Mouse (Mus musculus) lung, postnatal 25 days (tissue): ENCODE measurements around the gene Gm8094.
"Not testable (repeated sequence)": the region's sequence is repeated elsewhere in the genome, so short reads cannot be mapped to it uniquely, and the experiment has no call there.

ENCODE experiments used
- DNase-seq: peaks from one replicate; pipeline ENCODE4 v3.0.0; 2022; ENCODE audit warnings: low spot score

Gene Gm8094

DNA sequence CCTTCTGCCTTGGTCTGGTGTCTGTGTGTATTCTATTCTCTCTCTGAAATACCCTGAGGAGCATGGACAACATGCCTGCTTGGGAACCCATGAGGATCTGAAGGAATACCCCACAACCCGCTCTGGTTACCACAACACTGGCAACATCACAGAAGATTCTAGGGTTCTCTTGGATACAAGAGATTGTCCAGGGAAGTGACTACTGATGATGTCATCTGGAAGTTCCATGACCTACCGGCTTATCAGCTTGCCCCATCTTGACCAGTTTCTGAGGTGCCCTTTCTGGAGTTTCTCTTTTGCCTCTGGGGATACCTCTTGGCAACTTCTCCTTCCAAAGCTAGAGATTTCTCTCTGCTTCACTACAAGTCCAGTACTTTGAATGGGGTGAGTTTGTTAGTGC is at the start of gene Gm8094:
Gene Gm8094, minus strand, starts transcription at position 101 of the 400 bp plus-strand sequence.
- not testable (repeated sequence) for DNase-seq

DNA sequence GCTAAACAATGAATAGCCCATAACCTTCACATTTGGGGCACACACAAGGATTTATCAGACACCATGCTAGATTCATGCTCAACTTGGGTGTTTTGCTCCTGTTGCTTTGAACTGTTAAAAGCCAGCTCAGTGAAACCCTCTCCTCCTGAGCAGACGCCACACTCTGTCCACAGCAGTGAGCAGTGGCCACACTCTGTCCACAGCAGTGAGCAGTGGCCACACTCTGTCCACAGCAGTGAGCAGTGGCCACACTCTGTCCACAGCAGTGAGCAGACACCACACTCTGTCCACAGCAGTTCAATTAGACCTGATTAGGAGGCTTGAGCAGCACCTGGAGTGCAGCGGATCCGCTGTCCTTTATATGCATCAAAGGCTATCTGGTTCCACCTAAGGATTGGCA is 43.2 kb upstream of the Gm8094 start:
- DNase-seq = not testable (repeated sequence)

DNA sequence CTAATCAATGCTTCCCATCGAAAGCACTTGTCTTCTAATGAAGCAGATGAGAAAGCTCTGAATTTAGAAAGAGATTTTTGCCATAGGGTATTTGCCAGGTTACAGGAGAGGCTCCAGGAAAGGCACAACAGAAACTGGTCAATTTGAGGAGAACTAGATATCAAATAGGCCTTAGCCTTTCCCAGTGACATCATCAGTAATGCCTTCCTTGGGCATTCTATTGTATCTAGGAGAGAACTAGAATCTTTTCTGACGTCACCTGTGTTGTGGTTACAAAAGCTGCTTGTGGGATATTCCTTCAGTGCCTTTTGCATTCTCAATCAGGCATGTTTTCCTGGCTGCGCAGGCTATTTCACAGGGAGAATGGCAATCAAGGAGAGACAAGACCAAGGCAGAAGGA is 23.9 kb upstream of the Gm8094 start, which contains the start of gene Gm8104:
Gene Gm8104, plus strand, starts transcription at position 301 of the 400 bp plus-strand sequence.
- DNase-seq = not testable (repeated sequence)

DNA sequence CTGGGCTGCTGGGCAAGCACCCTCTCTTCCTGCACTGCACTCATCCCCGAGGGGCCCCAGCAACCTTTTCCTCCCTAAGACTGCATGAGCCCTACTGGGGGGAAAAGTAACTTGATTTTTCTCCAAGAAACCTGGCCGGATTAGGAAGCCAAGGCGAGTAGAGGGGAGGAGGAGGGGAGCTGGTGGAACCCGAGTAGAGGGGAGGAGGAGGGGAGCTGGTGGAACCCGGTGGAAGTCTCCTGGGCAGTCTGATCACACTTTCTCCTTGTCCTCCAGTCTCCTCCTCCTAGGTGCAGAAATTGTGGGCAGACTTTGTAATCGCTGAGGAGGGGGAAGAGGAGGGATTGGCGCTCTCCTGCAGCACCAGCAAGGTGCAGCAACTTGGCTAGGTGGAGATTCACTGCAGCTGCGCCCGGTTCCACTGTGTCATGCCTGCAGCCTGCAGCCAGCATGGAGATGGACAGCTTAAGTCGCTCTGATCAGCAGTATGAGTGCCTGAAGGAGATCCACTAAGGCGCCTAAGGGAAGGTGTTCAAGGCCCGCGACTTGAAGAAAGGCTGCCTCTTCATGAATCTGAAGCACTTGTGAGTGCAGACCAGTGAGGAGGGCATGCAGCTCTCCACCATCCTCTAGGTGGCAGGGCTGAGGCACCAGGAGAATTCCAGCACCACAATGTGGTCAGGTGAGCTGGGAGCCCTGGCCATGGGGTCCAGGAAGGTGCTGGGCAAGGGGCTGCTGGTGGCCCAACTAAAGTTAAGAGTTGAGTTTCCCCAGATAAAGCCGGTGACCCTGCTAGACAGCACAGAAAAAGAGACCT is 12.9 kb upstream of the Gm8094 start:
- not testable (repeated sequence) for DNase-seq

DNA sequence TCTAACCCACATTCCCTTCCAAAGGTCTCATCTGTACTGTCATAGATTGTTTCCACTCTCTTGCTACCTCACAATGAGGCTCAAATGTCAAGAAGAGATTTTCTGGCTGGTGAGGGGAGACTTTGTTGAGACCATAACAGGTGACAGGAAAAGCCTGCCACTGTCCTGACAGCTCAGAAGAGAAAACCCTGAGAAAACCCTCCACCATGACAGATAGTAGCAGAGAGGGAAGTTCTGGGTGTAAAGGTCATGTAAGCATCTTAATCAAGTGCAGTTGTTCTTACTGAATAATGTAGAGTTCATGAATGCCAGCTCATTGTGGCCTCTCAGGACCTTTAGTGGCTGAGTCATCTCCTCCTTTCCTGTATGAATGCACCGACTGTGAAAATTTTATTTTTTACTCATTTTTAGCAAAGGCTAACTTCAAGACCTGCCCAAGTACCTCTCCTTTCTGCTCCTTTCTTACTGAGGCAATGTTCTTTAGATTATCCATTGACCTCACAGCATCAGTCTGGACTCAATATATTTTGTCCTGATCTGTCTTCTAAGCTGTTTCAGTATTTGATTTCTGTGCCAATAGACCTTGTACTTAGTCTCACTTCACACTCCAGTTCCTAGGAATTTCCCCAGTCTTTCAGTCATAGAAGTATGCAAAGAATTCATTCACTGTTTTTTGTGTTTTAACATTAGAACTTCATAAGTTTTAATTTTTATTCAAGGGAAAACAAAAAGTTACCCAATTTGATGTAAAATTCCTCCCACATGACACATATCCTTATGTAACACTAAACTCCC is 8.7 kb upstream of the Gm8094 start:
- not testable (repeated sequence) for DNase-seq

DNA sequence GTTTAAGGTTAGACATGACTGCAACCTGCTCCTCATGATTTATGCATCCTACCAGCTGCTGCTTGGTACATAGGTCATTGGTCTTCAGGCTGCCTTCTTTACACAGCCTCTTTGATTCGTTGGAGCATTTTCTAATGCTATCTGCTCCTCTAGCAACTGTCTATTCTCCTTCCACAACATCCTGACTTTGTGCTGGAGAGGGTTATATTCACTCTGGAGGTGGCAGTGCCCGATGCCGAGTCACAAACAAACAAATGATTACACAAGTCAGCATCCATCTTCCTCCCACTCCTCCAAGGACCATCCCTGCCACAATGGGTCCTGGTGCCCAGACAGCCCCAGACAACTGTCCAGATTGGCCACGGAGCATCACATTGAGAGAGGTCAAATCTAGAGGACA is 16.3 kb downstream of the Gm8094 start:
- DNase-seq = not testable (repeated sequence)

DNA sequence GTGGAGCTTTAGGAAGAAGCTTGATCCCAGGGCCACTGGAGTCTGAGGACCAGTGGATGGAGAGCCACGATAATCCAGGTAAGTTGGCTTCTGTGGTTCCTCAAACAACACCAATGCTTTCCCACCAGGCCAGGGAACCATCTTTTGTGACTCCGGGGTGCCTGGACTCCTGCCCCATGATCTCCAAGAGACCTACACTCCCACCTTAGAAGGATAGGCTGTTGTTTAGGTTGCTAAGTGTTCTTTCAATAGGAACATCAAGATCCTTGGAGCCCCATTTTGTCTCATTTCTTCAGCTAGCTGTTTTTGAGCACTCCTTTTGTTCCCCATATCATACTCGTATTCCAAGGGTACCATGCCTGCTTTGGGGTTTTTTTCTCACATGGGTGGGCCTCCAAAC is 18.4 kb downstream of the Gm8094 start:
- DNase-seq = not testable (repeated sequence)
